Mouse (Mus musculus) liver, embryonic 14.5 days (tissue): ENCODE measurements around the gene Zbtb42. TPM values are rescaled to one million over a fixed set of nuclear protein-coding genes. Genes with fewer than 3 reads are reported as not detected.

Experiments used
- ATAC-seq: fragments of 200-750 bp; cut with Nextera tagmentation; 2 replicates; pipeline ENCODE4 v1.8.0; 2017; ENCODE audit warnings: moderate number of reproducible peaks, mild to moderate bottlenecking, moderate library complexity; ENCODE audit not compliant: insufficient read depth
- DNase-seq, 3 experiments: peaks; one replicate each; pipeline ENCODE4 v3.0.0-alpha.2; 2012 to 2013; ENCODE audit warnings: low read depth in 3 of 3, low spot score in 3 of 3
- H3K27ac ChIP-seq: fragments of 300-500 bp; sonication (generic); 2 replicates; pipeline ENCODE4 v1.5.1; 2014; ENCODE audit warnings: moderate library complexity, mild to moderate bottlenecking, control low read depth, inconsistent platforms
- H3K27me3 ChIP-seq: fragments of 300-500 bp; sonication (generic); 2 replicates; pipeline ENCODE4 v1.6.1; 2014; ENCODE audit warnings: mild to moderate bottlenecking, low read length, moderate library complexity; ENCODE audit not compliant: control insufficient read depth, insufficient read depth
- H3K36me3 ChIP-seq: fragments of 300-500 bp; sonication (generic); replicated peaks from 2 replicates; pipeline ENCODE4 v1.6.1; 2014; ENCODE audit warnings: low read depth; ENCODE audit not compliant: control insufficient read depth, insufficient read depth
- H3K4me1 ChIP-seq, 2 experiments: fragments of 200-500 bp in 1 of 2; fragments of 300-500 bp in 1 of 2; sonication (generic) in 1 of 2; replicated peaks; 2 replicates each; pipeline ENCODE4 v1.6.1; 2012 to 2014; ENCODE audit warnings: antibody characterized with exemption in 1 of 2, inconsistent platforms in 1 of 2, low read length in 1 of 2; ENCODE audit not compliant: control insufficient read depth in 2 of 2, insufficient read depth in 2 of 2
- H3K4me2 ChIP-seq: fragments of 300-500 bp; sonication (generic); 2 replicates; pipeline ENCODE4 v1.6.1; 2014; ENCODE audit warnings: low read depth, mild to moderate bottlenecking, control low read depth, moderate library complexity
- H3K4me3 ChIP-seq, 2 experiments: fragments of 200-500 bp in 1 of 2; fragments of 300-500 bp in 1 of 2; sonication (generic) in 1 of 2; 2 replicates each; pipeline ENCODE4 v1.5.1; 2012 to 2014; ENCODE audit warnings: low read depth in 2 of 2, low read length in 2 of 2, mild to moderate bottlenecking in 2 of 2, control low read depth in 1 of 2, inconsistent platforms in 1 of 2, moderate library complexity in 1 of 2; ENCODE audit not compliant: insufficient read depth in 1 of 2
- H3K9ac ChIP-seq: fragments of 300-500 bp; sonication (generic); replicated peaks from 2 replicates; pipeline ENCODE4 v1.6.1; 2014; ENCODE audit warnings: mild to moderate bottlenecking, control low read depth, moderate library complexity
- H3K9me3 ChIP-seq: fragments of 300-500 bp; sonication (generic); 2 replicates; pipeline ENCODE4 v1.6.1; 2016; ENCODE audit warnings: low read length, mixed read lengths; ENCODE audit not compliant: control insufficient read depth
- CTCF ChIP-seq: IDR thresholded peaks from 2 replicates; pipeline ENCODE4 v1.5.1; 2016; ENCODE audit warnings: antibody characterized with exemption, low read depth, control low read depth
- EP300 ChIP-seq: IDR thresholded peaks from 2 replicates; pipeline ENCODE4 v1.6.1; 2016; ENCODE audit warnings: antibody characterized with exemption, low read depth
- WGBS: fragments of 180-500 bp; shearing (Covaris S2); extraction: QIAGEN DNeasy Blood & Tissue Kit; methylation state at CpG from one replicate; pipeline ENCODE4 v1.1.7; 2014; ENCODE audit not compliant: insufficient replicate concordance; 5-methylcytosine and 5-hydroxymethylcytosine counted together
- polyA plus RNA-seq, 2 experiments: library from polyadenylated mRNA; depleted of rRNA in 1 of 2; stranded (reverse) in 1 of 2; unstranded in 1 of 2; fragments of >200 nt; fragmentation: Nextera tagmentation in 1 of 2; extraction: Ambion mirVana in 1 of 2; gene quantifications; 2 replicates each; pipeline versions ENCODE4 v1.2.1 to v1.2.3; 2012 to 2014

Gene Zbtb42
- polyA plus RNA-seq, 2 experiments, result 0.69 to 1.1 TPM

DNA sequence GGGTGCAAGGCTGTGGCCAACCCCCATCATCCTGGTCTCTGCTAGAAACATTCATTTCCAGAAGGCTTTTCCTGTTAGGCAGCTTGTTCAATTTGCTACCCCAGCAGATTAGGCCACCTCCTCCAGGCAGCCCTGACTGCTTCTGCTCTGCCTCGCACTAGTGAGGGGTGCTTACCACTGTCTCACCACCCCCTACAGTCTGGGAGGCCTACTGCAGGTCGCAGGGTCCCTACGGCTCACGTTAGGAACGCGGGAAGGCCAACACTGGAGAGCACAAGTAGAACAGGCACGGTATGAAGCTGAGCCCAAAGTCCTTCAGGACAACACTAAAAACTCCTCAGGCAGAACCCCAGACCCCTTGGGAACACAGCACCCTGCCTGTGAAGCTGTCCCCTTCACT lies 6.7 kb upstream of the Zbtb42 start:
- H3K4me3 ChIP-seq, result no peak overlapping the region
- ATAC-seq (no peak), DNase-seq (no peak)
- peaks cover under 1% of the 10 kb centered on the region; the same call in 1 of the 2 replicates for H3K27me3 ChIP-seq
- H3K9me3 ChIP-seq, result no peaks in the 10 kb centered on the region
- peaks cover 23 to 24% of the 10 kb centered on the region in 2 experiments for H3K4me1 ChIP-seq
- no peak overlapping the region for H3K9ac ChIP-seq
- H3K36me3 ChIP-seq, result no peaks in the 10 kb centered on the region; the same call in 1 of the 2 replicates
- TF ChIP-seq CTCF (peak; percentile 47), EP300 (no peak)
- 73% methylated on average over 7 of the region's 7 CpGs for WGBS
- H3K27ac ChIP-seq, result no peak overlapping the region
- H3K4me2 ChIP-seq, result peak overlapping the region; percentile 94

DNA sequence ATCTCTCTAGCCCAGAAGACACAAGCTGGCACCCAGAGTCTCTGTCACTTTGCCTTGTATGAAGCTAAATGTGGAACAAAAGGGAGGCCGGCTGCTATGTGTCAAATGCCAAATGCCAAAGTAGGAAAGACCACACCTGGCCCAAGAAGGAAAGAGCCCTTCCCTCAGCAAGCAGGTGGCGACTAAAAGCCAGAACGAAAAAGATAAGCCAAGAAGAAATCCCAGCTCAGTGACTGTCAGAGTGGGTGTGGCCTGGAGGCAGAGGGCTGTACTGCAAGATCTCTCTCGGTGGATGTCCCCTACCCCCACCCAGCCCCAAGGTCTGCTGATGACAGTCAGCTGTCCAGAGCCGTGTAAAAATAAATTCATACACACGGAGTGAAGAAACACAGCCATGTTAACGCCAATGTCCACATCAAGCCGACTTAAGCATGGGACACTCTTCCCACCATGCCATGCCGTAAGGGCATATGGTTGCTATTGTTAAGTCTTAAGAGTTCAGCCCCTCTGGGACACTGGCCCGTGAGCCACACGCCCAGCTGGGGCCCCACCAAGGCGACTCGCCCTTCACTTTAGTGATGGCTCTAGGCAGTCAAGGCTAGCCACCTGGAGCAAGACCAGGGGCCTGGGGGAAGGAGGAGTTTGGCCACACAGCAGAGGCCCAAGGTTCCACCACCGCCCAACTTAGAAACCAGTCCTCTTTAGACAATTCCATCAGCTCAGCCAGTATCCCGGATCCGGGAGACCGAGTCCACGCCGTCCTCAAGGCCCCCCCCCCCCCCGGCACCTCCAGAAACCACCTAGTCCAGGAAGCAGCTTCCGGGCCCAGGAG lies 5.7 kb upstream of the Zbtb42 start:
- TF ChIP-seq CTCF (peak; percentile 19; the same call in 1 of the 2 replicates), EP300 (no peak)
- Histone ChIP-seq H3K36me3 (no peaks in the 10 kb centered on the region; the same call in 1 of the 2 replicates), H3K27ac (no peak overlapping the region), H3K4me1 (peaks cover 23 to 24% of the 10 kb centered on the region in 2 experiments), H3K27me3 (peaks cover 11% of the 10 kb centered on the region), H3K4me3 (peak overlapping the region; percentile 75 to 82), H3K9ac (peak overlapping the region; percentile 86), H3K4me2 (peak overlapping the region; percentile 94), H3K9me3 (no peaks in the 10 kb centered on the region)
- ATAC-seq, result no peak
- DNase-seq, result no peak
- 6% methylated on average over 21 of the region's 21 CpGs for WGBS

DNA sequence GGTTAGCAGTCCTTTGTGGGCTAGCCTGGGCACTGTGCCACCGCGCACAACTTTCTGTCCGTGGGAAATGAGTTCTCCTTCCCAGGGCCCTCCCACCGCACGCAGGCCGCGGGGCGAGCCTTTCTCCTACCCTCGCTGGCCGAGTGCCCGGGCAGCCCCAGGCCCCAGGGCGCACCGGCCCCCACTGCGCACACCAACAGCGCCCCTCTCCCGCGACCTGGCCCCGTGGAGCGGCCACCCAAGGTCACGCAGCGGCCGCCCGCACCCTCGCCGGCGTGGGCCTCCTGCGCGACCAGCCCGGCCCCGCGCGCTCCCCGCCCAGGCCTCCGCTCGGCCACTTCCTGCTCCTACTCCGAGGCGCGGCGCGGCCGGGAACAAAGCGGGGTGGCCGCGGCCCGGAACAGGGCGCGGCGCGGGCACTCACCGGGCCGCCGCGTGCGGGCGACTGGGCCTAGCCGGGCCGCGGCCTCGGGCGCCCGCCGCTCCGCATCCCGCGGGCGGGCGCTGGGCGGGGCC lies 5.0 kb upstream of the Zbtb42 start:
- DNase-seq (no peak), ATAC-seq (peak; percentile 36; the same call in 1 of the 2 replicates)
- Histone ChIP-seq H3K36me3 (no peaks in the 10 kb centered on the region; the same call in 1 of the 2 replicates), H3K4me2 (peak overlapping the region; percentile 94), H3K27me3 (peaks cover 18% of the 10 kb centered on the region), H3K9ac (peak overlapping the region; percentile 86), H3K9me3 (no peaks in the 10 kb centered on the region), H3K4me1 (peaks cover 23 to 24% of the 10 kb centered on the region in 2 experiments), H3K4me3 (peak overlapping the region; percentile 75 to 82), H3K27ac (peak overlapping the region; percentile 19; the same call in 1 of the 2 replicates)
- under 1% methylated on average over 50 of the region's 68 CpGs for WGBS
- TF ChIP-seq EP300 (no peak), CTCF (no peak)

DNA sequence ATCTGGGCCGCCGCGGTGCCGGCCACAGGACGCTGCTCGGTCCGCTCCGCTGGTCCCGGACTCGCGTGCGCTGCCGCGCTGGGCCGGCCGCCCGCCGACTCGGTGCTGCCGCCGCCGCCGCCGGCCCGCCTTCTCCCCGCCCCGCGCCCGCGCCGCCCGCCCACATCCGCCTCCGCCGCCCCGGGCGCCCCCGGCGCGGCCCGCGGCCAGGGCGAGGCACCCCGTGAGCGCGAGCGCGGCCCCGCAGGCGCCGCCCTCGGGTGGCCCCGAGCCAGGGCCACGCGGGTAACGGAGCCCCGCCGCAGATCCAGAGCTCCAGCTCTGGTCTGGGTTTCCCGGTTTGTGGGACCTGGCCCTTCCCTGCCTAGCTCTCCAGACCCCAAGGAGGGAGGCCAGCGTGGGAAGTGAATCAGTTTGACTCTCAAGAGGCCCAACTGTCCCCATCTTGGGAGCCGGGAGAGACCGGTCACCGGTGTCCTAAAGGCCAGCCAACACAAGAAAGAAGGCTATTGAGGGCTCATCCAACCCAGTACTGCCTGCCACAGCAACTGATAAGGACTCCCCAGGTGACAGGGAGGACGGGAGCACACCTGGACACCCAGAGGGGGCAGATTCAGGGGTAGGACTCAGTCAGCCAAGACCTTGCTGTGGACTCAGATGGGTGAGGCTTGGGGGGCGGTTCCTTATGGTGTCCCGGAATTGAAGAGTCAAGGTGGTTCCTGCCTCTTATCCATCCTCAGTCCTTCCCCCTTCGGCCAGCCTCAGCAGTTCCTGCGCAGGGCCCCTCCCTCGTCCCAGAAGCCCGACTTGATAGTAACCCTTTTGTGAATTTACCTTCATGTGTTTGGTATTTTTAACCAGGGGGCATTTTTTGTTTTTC lies 4.3 kb upstream of the Zbtb42 start, which contains the start of gene Akt1:
Gene Akt1 (minus strand): TSS at position 753 of the 880 bp plus-strand sequence.
- H3K27me3 ChIP-seq, result peaks cover 25% of the 10 kb centered on the region
- peak; percentile 74 for ATAC-seq
- H3K9me3 ChIP-seq, result no peaks in the 10 kb centered on the region
- under 1% methylated on average over 54 of the region's 70 CpGs for WGBS
- H3K4me3 ChIP-seq, result peak within 1 kb of the TSS; percentile 75 to 82
- H3K4me2 ChIP-seq, result peak within 1 kb of the TSS; percentile 94
- TF ChIP-seq EP300 (no peak), CTCF (no peak)
- no peaks in the 10 kb centered on the region for H3K36me3 ChIP-seq
- peak; percentile 56 to 66 (median 59) for DNase-seq
- H3K4me1 ChIP-seq, result peaks cover 23 to 24% of the 10 kb centered on the region in 2 experiments
- peak within 1 kb of the TSS; percentile 67 for H3K27ac ChIP-seq
- peak within 1 kb of the TSS; percentile 86 for H3K9ac ChIP-seq
